Mouse (Mus musculus) thymus, adult 2 months (tissue): ENCODE data around the gene Mia2.

Experiments
- CTCF ChIP-seq: fragments of 200-500 bp; IDR thresholded peaks from 2 replicates; pipeline ENCODE4 v1.5.1; 2012; ENCODE audit warnings: mild to moderate bottlenecking, control low read depth, low read length, moderate library complexity, borderline replicate concordance; ENCODE audit not compliant: control insufficient read depth, poor library complexity, insufficient read depth; ENCODE audit errors: extremely low read depth
- POLR2A ChIP-seq: fragments of 200-500 bp; IDR thresholded peaks from 2 replicates; pipeline ENCODE4 v1.6.1; 2012; ENCODE audit warnings: mild to moderate bottlenecking, low read length, control low read depth, moderate library complexity; ENCODE audit not compliant: control insufficient read depth, poor library complexity, insufficient read depth; ENCODE audit errors: extremely low read depth

GRCm38 (mm10) chr12:59145130-59145529 is 49.5 kb downstream of the Mia2 start:
- no peak for TF ChIP-seq POLR2A
- no peak for TF ChIP-seq CTCF
